Mouse (Mus musculus) limb, embryonic 13.5 days (tissue): Measurements from ENCODE around the gene Lypd4. TPM values are rescaled to one million over a fixed set of nuclear protein-coding genes. Genes with fewer than 3 reads are reported as not detected.
A peak's percentile ranks its signal among the peaks of the same experiment; 100 is the strongest.
"Not testable (repeated sequence)": the region's sequence is repeated elsewhere in the genome, so short reads cannot be mapped to it uniquely, and the experiment has no call there.

Experiments used
- ATAC-seq: fragments of 200-750 bp; cut with Nextera tagmentation; 2 replicates; pipeline ENCODE4 v1.8.0; 2017; ENCODE audit warnings: low read depth, moderate number of reproducible peaks, moderate TSS enrichment; ENCODE audit not compliant: low FRiP score
- H3K27ac ChIP-seq: fragments of 300-500 bp; sonication (generic); 2 replicates; pipeline ENCODE4 v1.5.1; 2015; ENCODE audit warnings: inconsistent platforms, mild to moderate bottlenecking, moderate library complexity
- H3K27me3 ChIP-seq: fragments of 300-500 bp; sonication (generic); 2 replicates; pipeline ENCODE4 v1.6.1; 2015; ENCODE audit warnings: mild to moderate bottlenecking, inconsistent platforms
- H3K36me3 ChIP-seq: fragments of 300-500 bp; sonication (generic); 2 replicates; pipeline ENCODE4 v1.6.1; 2015; ENCODE audit warnings: inconsistent platforms, mild to moderate bottlenecking, moderate library complexity
- H3K4me1 ChIP-seq: fragments of 300-500 bp; sonication (generic); 2 replicates; pipeline ENCODE4 v1.6.1; 2015; ENCODE audit warnings: inconsistent platforms
- H3K4me2 ChIP-seq: fragments of 300-500 bp; sonication (generic); replicated peaks from 2 replicates; pipeline ENCODE4 v1.6.1; 2015; ENCODE audit warnings: inconsistent platforms, mild to moderate bottlenecking, moderate library complexity
- H3K4me3 ChIP-seq: fragments of 300-500 bp; sonication (generic); 2 replicates; pipeline ENCODE4 v1.5.1; 2015; ENCODE audit warnings: moderate library complexity, mild to moderate bottlenecking, inconsistent platforms
- H3K9ac ChIP-seq: fragments of 300-500 bp; sonication (generic); 2 replicates; pipeline ENCODE4 v1.6.1; 2015; ENCODE audit warnings: mild to moderate bottlenecking, inconsistent platforms
- H3K9me3 ChIP-seq: fragments of 300-500 bp; sonication (generic); 2 replicates; pipeline ENCODE4 v1.6.1; 2016; ENCODE audit warnings: inconsistent platforms
- WGBS: fragments of 180-500 bp; shearing (Covaris S2); methylation state at CpG from one replicate; pipeline ENCODE4 v1.1.7; 2015; 5-methylcytosine and 5-hydroxymethylcytosine counted together
- polyA plus RNA-seq: library from polyadenylated mRNA; unstranded; fragments of >200 nt; fragmentation: Nextera tagmentation; extraction: Ambion mirVana; gene quantifications from 2 replicates; pipeline ENCODE4 v1.2.1, GENCODE M21; 2015

Lypd4 gene
- polyA plus RNA-seq, 1 experiment from 2014 or later: not detected

GRCm38 (mm10) chr7:24901114-24901513 is 31.4 kb upstream of the Lypd4 start:
- Histone ChIP-seq H3K27ac (no peak overlapping the region), H3K27me3 (no peaks in the 10 kb centered on the region), H3K9ac (no peak overlapping the region), H3K36me3 (no peaks in the 10 kb centered on the region), H3K4me3 (no peak overlapping the region), H3K4me2 (no peak overlapping the region), H3K9me3 (no peaks in the 10 kb centered on the region), H3K4me1 (peaks cover 30% of the 10 kb centered on the region)
- 76% methylated on average over 6 of the region's 6 CpGs for WGBS
- ATAC-seq: no peak

- no peak for ATAC-seq
- Histone ChIP-seq H3K27me3 (no peaks in the 10 kb centered on the region), H3K4me2 (no peak overlapping the region), H3K27ac (no peak overlapping the region), H3K4me1 (peaks cover 9% of the 10 kb centered on the region), H3K36me3 (no peaks in the 10 kb centered on the region), H3K9me3 (no peaks in the 10 kb centered on the region), H3K9ac (no peak overlapping the region), H3K4me3 (no peak overlapping the region)
- WGBS: 78% methylated on average over 5 of the region's 5 CpGs
These were observed 28.2 kb upstream of the Lypd4 start for GRCm38 (mm10) chr7:24897959-24898358.

GRCm38 (mm10) chr7:24897224-24897623 is 27.5 kb upstream of the Lypd4 start, which contains the start of gene Cd79a:
Gene Cd79a (plus strand): TSS chr7:24897381.
- H3K4me2 ChIP-seq: no peak within 1 kb of the TSS
- no peak within 1 kb of the TSS for H3K27ac ChIP-seq
- H3K4me1 ChIP-seq: peaks cover 5% of the 10 kb centered on the region
- H3K9ac ChIP-seq: no peak within 1 kb of the TSS
- 58% methylated on average over 12 of the region's 12 CpGs for WGBS
- no peak for ATAC-seq
- no peaks in the 10 kb centered on the region for H3K36me3 ChIP-seq
- H3K4me3 ChIP-seq: no peak within 1 kb of the TSS
- H3K9me3 ChIP-seq: no peaks in the 10 kb centered on the region
- no peaks in the 10 kb centered on the region for H3K27me3 ChIP-seq

GRCm38 (mm10) chr7:24896269-24896668 is 26.5 kb upstream of the Lypd4 start:
- H3K4me3 ChIP-seq: no peak overlapping the region
- no peak overlapping the region for H3K4me2 ChIP-seq
- H3K9me3 ChIP-seq: no peaks in the 10 kb centered on the region
- H3K9ac ChIP-seq: no peak overlapping the region
- no peak overlapping the region for H3K27ac ChIP-seq
- 84% methylated on average over 8 of the region's 8 CpGs for WGBS
- no peak for ATAC-seq
- H3K4me1 ChIP-seq: no peaks in the 10 kb centered on the region
- H3K36me3 ChIP-seq: no peaks in the 10 kb centered on the region
- no peaks in the 10 kb centered on the region for H3K27me3 ChIP-seq

- H3K27me3 ChIP-seq, H3K9ac ChIP-seq, H3K4me3 ChIP-seq, H3K27ac ChIP-seq, H3K9me3 ChIP-seq, H3K4me2 ChIP-seq, H3K4me1 ChIP-seq, H3K36me3 ChIP-seq, ATAC-seq: not testable (repeated sequence)
- 80% methylated on average over 2 of the region's 2 CpGs for WGBS
These were observed 26.0 kb upstream of the Lypd4 start for GRCm38 (mm10) chr7:24895749-24896148.

- Histone ChIP-seq H3K27ac (no peak overlapping the region), H3K4me3 (no peak overlapping the region), H3K4me2 (no peak overlapping the region), H3K36me3 (peaks cover 36% of the 10 kb centered on the region), H3K27me3 (no peaks in the 10 kb centered on the region), H3K9me3 (no peaks in the 10 kb centered on the region), H3K4me1 (peaks cover 8% of the 10 kb centered on the region), H3K9ac (no peak overlapping the region)
- no peak for ATAC-seq
- WGBS: 73% methylated on average over 2 of the region's 2 CpGs
These were observed 22.4 kb upstream of the Lypd4 start for GRCm38 (mm10) chr7:24892125-24892583.

GRCm38 (mm10) chr7:24891241-24892124 is 21.7 kb upstream of the Lypd4 start:
- Histone ChIP-seq H3K4me1 (peaks cover 15% of the 10 kb centered on the region), H3K4me3 (no peak overlapping the region), H3K9ac (no peak overlapping the region), H3K9me3 (no peaks in the 10 kb centered on the region), H3K36me3 (peaks cover 43% of the 10 kb centered on the region), H3K27ac (no peak overlapping the region), H3K27me3 (no peaks in the 10 kb centered on the region), H3K4me2 (no peak overlapping the region)
- 56% methylated on average over 3 of the region's 3 CpGs for WGBS
- no peak for ATAC-seq

GRCm38 (mm10) chr7:24890281-24891216 is 20.8 kb upstream of the Lypd4 start:
- Histone ChIP-seq H3K27ac (no peak overlapping the region; the same call in 1 of the 2 replicates), H3K36me3 (peaks cover 52% of the 10 kb centered on the region), H3K9ac (no peak overlapping the region), H3K4me1 (peaks cover 24% of the 10 kb centered on the region), H3K27me3 (no peaks in the 10 kb centered on the region), H3K4me3 (no peak overlapping the region), H3K4me2 (no peak overlapping the region), H3K9me3 (no peaks in the 10 kb centered on the region)
- 29% methylated on average over 10 of the region's 10 CpGs for WGBS
- ATAC-seq: peak; percentile 62

- no peak overlapping the region for H3K4me3 ChIP-seq
- 0 out of 2 replicates have a peak overlapping the region, but pooled peaks have one; percentile 14 for H3K9ac ChIP-seq
- H3K4me2 ChIP-seq: no peak overlapping the region
- peaks cover 54% of the 10 kb centered on the region for H3K36me3 ChIP-seq
- 78% methylated on average over 6 of the region's 6 CpGs for WGBS
- H3K4me1 ChIP-seq: peaks cover 28% of the 10 kb centered on the region
- H3K27ac ChIP-seq: peak overlapping the region; percentile 28; the same call in 1 of the 2 replicates
- no peaks in the 10 kb centered on the region for H3K27me3 ChIP-seq
- no peaks in the 10 kb centered on the region for H3K9me3 ChIP-seq
- peak; percentile 13; the same call in 1 of the 2 replicates for ATAC-seq
These were observed 19.9 kb upstream of the Lypd4 start for GRCm38 (mm10) chr7:24889431-24890220.

GRCm38 (mm10) chr7:24887096-24887495 is 17.4 kb upstream of the Lypd4 start:
- whole genome bisulfite sequencing: 62% methylated on average over 4 of the region's 4 CpGs
- ATAC-seq: no peak
- 0 out of 2 replicates have a peak overlapping the region, but pooled peaks have one; percentile 99 for H3K4me3 ChIP-seq
- peak overlapping the region; percentile 33; the same call in 1 of the 2 replicates for H3K27ac ChIP-seq
- peaks cover 54% of the 10 kb centered on the region for H3K36me3 ChIP-seq
- H3K9ac ChIP-seq: peak overlapping the region; percentile 100
- no peaks in the 10 kb centered on the region for H3K27me3 ChIP-seq
- peaks cover 28% of the 10 kb centered on the region for H3K4me1 ChIP-seq
- no peaks in the 10 kb centered on the region for H3K9me3 ChIP-seq
- H3K4me2 ChIP-seq: peak overlapping the region; percentile 94

GRCm38 (mm10) chr7:24886308-24886633 is 16.5 kb upstream of the Lypd4 start:
- H3K36me3 ChIP-seq: peaks cover 54% of the 10 kb centered on the region

More at GRCm38 (mm10) chr7:24886308-24886633, 16.5 kb upstream of the Lypd4 start:
- Histone ChIP-seq H3K4me1 (peaks cover 28% of the 10 kb centered on the region), H3K9me3 (no peaks in the 10 kb centered on the region), H3K27me3 (no peaks in the 10 kb centered on the region), H3K4me2 (peak overlapping the region; percentile 94), H3K27ac (peak overlapping the region; percentile 86; the same call in 1 of the 2 replicates), H3K4me3 (peak overlapping the region; percentile 99), H3K9ac (peak overlapping the region; percentile 100)
- 65% methylated on average over 4 of the region's 4 CpGs for WGBS
- no peak for ATAC-seq
